Mouse (Mus musculus) lung, embryonic 15.5 days (tissue): Measurements from ENCODE around the gene Chil1. TPM values are rescaled to one million over a fixed set of nuclear protein-coding genes. Genes with fewer than 3 reads are reported as not detected.

Experiments
- ATAC-seq: fragments of 200-750 bp; cut with Nextera tagmentation; 2 replicates; pipeline ENCODE4 v1.8.0; 2017; ENCODE audit warnings: moderate number of reproducible peaks, borderline replicate concordance; ENCODE audit not compliant: low FRiP score, low TSS enrichment; ENCODE audit errors: extremely low read depth
- H3K27ac ChIP-seq: fragments of 300-500 bp; sonication (generic); 2 replicates; pipeline ENCODE4 v1.5.1; 2015; ENCODE audit warnings: moderate library complexity, mild to moderate bottlenecking, inconsistent platforms
- H3K27me3 ChIP-seq: fragments of 300-500 bp; sonication (generic); 2 replicates; pipeline ENCODE4 v1.6.1; 2015; ENCODE audit warnings: inconsistent platforms
- H3K36me3 ChIP-seq: fragments of 300-500 bp; sonication (generic); 2 replicates; pipeline ENCODE4 v1.6.1; 2015; ENCODE audit warnings: inconsistent platforms
- H3K4me1 ChIP-seq: fragments of 300-500 bp; sonication (generic); 2 replicates; pipeline ENCODE4 v1.6.1; 2015; ENCODE audit warnings: inconsistent platforms
- H3K4me2 ChIP-seq: fragments of 300-500 bp; sonication (generic); 2 replicates; pipeline ENCODE4 v1.6.1; 2015; ENCODE audit warnings: inconsistent platforms, mild to moderate bottlenecking, moderate library complexity
- H3K4me3 ChIP-seq: fragments of 300-500 bp; sonication (generic); 2 replicates; pipeline ENCODE4 v1.5.1; 2015; ENCODE audit warnings: mild to moderate bottlenecking, inconsistent platforms
- H3K9ac ChIP-seq: fragments of 300-500 bp; sonication (generic); 2 replicates; pipeline ENCODE4 v1.6.1; 2015; ENCODE audit warnings: inconsistent platforms
- H3K9me3 ChIP-seq: fragments of 300-500 bp; sonication (generic); 2 replicates; pipeline ENCODE4 v1.6.1; 2016; ENCODE audit warnings: inconsistent platforms
- WGBS: fragments of 180-500 bp; shearing (Covaris S2); methylation state at CpG from one replicate; pipeline ENCODE4 v1.1.7; 2015; 5-methylcytosine and 5-hydroxymethylcytosine counted together
- polyA plus RNA-seq: library from polyadenylated mRNA; unstranded; fragments of >200 nt; fragmentation: Nextera tagmentation; extraction: Ambion mirVana; gene quantifications from 2 replicates; pipeline ENCODE4 v1.2.1, GENCODE M21; 2015

The Chil1 gene
- polyA plus RNA-seq, 1 experiment from 2014 or later, result 1.1 TPM

GRCm38 (mm10) chr1:134234455-134235390 is 52.7 kb downstream of the Chil1 start:
- under 1% methylated on average over 40 of the region's 41 CpGs for WGBS
- Histone ChIP-seq H3K9me3 (no peaks in the 10 kb centered on the region), H3K9ac (peak overlapping the region; percentile 33), H3K36me3 (no peaks in the 10 kb centered on the region), H3K4me3 (peak overlapping the region; percentile 37), H3K4me2 (peak overlapping the region; percentile 87), H3K27ac (no peak overlapping the region), H3K4me1 (peaks cover 35% of the 10 kb centered on the region), H3K27me3 (peaks cover 45% of the 10 kb centered on the region)
- ATAC-seq, result no peak

- H3K4me2 ChIP-seq, result peak within 1 kb of the TSS; percentile 87
- no peaks in the 10 kb centered on the region for H3K36me3 ChIP-seq
- H3K9me3 ChIP-seq, result no peaks in the 10 kb centered on the region
- under 1% methylated on average over 36 of the region's 37 CpGs for WGBS
- H3K27me3 ChIP-seq, result peaks cover 45% of the 10 kb centered on the region
- H3K9ac ChIP-seq, result peak within 1 kb of the TSS; percentile 33
- peaks cover 35% of the 10 kb centered on the region for H3K4me1 ChIP-seq
- no peak within 1 kb of the TSS for H3K27ac ChIP-seq
- peak within 1 kb of the TSS; percentile 37 for H3K4me3 ChIP-seq
- ATAC-seq, result no peak
These were observed 53.5 kb downstream of the Chil1 start, which contains the start of gene Adora1 for GRCm38 (mm10) chr1:134235391-134235921. Gene Adora1, minus strand, starts transcription at chr1:134235431.

DNA sequence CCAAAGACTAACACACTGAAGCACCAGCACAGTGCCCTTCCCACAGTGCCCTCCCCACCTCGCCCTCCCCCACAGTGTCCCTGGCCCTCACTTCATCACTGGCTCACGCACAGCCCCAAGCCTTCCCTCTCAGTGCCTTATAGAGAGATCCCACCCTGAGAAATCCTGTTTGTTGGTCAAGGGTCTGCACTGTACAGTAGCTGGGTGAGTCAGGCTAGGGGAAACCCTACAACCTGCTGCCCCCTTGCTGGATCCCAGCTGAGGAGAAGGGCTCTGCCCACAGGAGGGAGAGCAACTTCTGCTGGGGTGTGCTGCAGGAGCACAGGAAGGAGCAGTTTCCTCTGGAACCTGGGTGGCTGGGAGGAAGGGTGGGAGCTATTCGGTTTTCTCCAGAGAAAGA is 54.2 kb downstream of the Chil1 start:
- Histone ChIP-seq H3K36me3 (no peaks in the 10 kb centered on the region), H3K9ac (no peak overlapping the region), H3K4me3 (no peak overlapping the region), H3K4me2 (peak overlapping the region; percentile 87), H3K9me3 (no peaks in the 10 kb centered on the region), H3K4me1 (peaks cover 35% of the 10 kb centered on the region), H3K27me3 (peaks cover 45% of the 10 kb centered on the region), H3K27ac (no peak overlapping the region)
- WGBS, result 37% methylated on average over 3 of the region's 3 CpGs
- ATAC-seq, result no peak

- Histone ChIP-seq H3K27ac (no peak overlapping the region), H3K4me2 (no peak overlapping the region), H3K36me3 (no peaks in the 10 kb centered on the region), H3K9me3 (no peaks in the 10 kb centered on the region), H3K4me1 (peaks cover 31% of the 10 kb centered on the region), H3K9ac (no peak overlapping the region), H3K27me3 (peaks cover 48% of the 10 kb centered on the region), H3K4me3 (no peak overlapping the region)
- WGBS, result 85% methylated on average over 3 of the region's 3 CpGs
- ATAC-seq, result no peak
These were observed 55.5 kb downstream of the Chil1 start for GRCm38 (mm10) chr1:134237438-134237837.

Other genes with a start within 250 kb of the Chil1 start
- 193 and 195 TPM in 2 replicates for gene Fmod, start 144.9 kb upstream of the Chil1 start, polyA plus RNA-seq
- 111 and 115 TPM in 2 replicates for gene Btg2, start 103.1 kb upstream of the Chil1 start, polyA plus RNA-seq
- 0.19 and 0.35 TPM in 2 replicates for gene Chit1, start 70.9 kb upstream of the Chil1 start, polyA plus RNA-seq
- gene Mybph, start 11.3 kb downstream of the Chil1 start, polyA plus RNA-seq, result 0.16 and 0.50 TPM in 2 replicates
- 2.5 and 4.0 TPM in 2 replicates for gene Adora1, start 53.3 kb downstream of the Chil1 start, polyA plus RNA-seq
- 0.41 and 2.1 TPM in 2 replicates for gene Myog, start 107.8 kb downstream of the Chil1 start, polyA plus RNA-seq
- gene Ppfia4, start 150.8 kb downstream of the Chil1 start, polyA plus RNA-seq, result 3.0 and 3.1 TPM in 2 replicates
- 91.2 and 93.4 TPM in 2 replicates for gene Tmem183a, start 179.8 kb downstream of the Chil1 start, polyA plus RNA-seq
- gene 4933406M09Rik, start 203.8 kb downstream of the Chil1 start, polyA plus RNA-seq, result not detected in 2 replicates
- gene Cyb5r1, start 223.4 kb downstream of the Chil1 start, polyA plus RNA-seq, result 39.7 and 42.9 TPM in 2 replicates
- gene Adipor1, start 233.2 kb downstream of the Chil1 start, polyA plus RNA-seq, result 89.4 and 90.3 TPM in 2 replicates